Mouse (Mus musculus) stomach, embryonic 15.5 days (tissue): ENCODE measurements at regions not wholly inside any gene's neighbourhood (a gene's known extent, or its start where the extent isn't known, plus 50 kb on each side); places are given as distances from the start of the nearest gene placed in this dataset.

Experiments used
- ATAC-seq: fragments of 200-750 bp; cut with Nextera tagmentation; 2 replicates; pipeline ENCODE4 v1.8.0; 2017; ENCODE audit warnings: low read depth, moderate number of reproducible peaks, moderate TSS enrichment; ENCODE audit not compliant: insufficient read depth, low FRiP score
- H3K27ac ChIP-seq: fragments of 300-500 bp; sonication (generic); 2 replicates; pipeline ENCODE4 v1.5.1; 2015; ENCODE audit warnings: mild to moderate bottlenecking, inconsistent platforms
- H3K27me3 ChIP-seq: fragments of 300-500 bp; sonication (generic); replicated peaks from 2 replicates; pipeline ENCODE4 v1.6.1; 2015; ENCODE audit warnings: inconsistent platforms
- H3K36me3 ChIP-seq: fragments of 300-500 bp; sonication (generic); 2 replicates; pipeline ENCODE4 v1.6.1; 2015; ENCODE audit warnings: inconsistent platforms
- H3K4me1 ChIP-seq: fragments of 300-500 bp; sonication (generic); 2 replicates; pipeline ENCODE4 v1.6.1; 2015; ENCODE audit warnings: inconsistent platforms
- H3K4me2 ChIP-seq: fragments of 300-500 bp; sonication (generic); 2 replicates; pipeline ENCODE4 v1.6.1; 2015; ENCODE audit warnings: mild to moderate bottlenecking, inconsistent platforms
- H3K4me3 ChIP-seq: fragments of 300-500 bp; sonication (generic); replicated peaks from 2 replicates; pipeline ENCODE4 v1.5.1; 2015; ENCODE audit warnings: inconsistent platforms
- H3K9ac ChIP-seq: fragments of 300-500 bp; sonication (generic); 2 replicates; pipeline ENCODE4 v1.6.1; 2015; ENCODE audit warnings: inconsistent platforms
- H3K9me3 ChIP-seq: fragments of 300-500 bp; sonication (generic); 2 replicates; pipeline ENCODE4 v1.6.1; 2016; ENCODE audit warnings: inconsistent platforms
- WGBS: fragments of 180-500 bp; shearing (Covaris S2); methylation state at CpG from one replicate; pipeline ENCODE4 v1.1.7; 2015; 5-methylcytosine and 5-hydroxymethylcytosine counted together

GRCm38 (mm10) chr9:48106441-48107167 lies 55.2 kb upstream of the Nxpe4 start:
- Histone ChIP-seq H3K27me3 (no peaks in the 10 kb centered on the region), H3K4me3 (no peak overlapping the region), H3K9ac (no peak overlapping the region), H3K27ac (no peak overlapping the region), H3K36me3 (no peaks in the 10 kb centered on the region), H3K9me3 (no peaks in the 10 kb centered on the region), H3K4me2 (no peak overlapping the region), H3K4me1 (no peaks in the 10 kb centered on the region)
- ATAC-seq, result peak; percentile 65
- WGBS, result 22% methylated on average over 2 of the region's 2 CpGs

GRCm38 (mm10) chr9:48108994-48109619 lies 52.7 kb upstream of the Nxpe4 start:
- 61% methylated on average over 7 of the region's 7 CpGs for WGBS
- ATAC-seq, result no peak
- H3K4me2 ChIP-seq, result no peak overlapping the region
- H3K4me3 ChIP-seq, result no peak overlapping the region
- no peak overlapping the region for H3K9ac ChIP-seq
- H3K27me3 ChIP-seq, result no peaks in the 10 kb centered on the region
- H3K9me3 ChIP-seq, result no peaks in the 10 kb centered on the region
- H3K4me1 ChIP-seq, result no peaks in the 10 kb centered on the region
- no peak overlapping the region for H3K27ac ChIP-seq
- no peaks in the 10 kb centered on the region for H3K36me3 ChIP-seq

- 55% methylated on average over 8 of the region's 8 CpGs for WGBS
- no peak overlapping the region for H3K27ac ChIP-seq
- no peak for ATAC-seq
Observed at GRCm38 (mm10) chr9:48111316-48111890, 50.4 kb upstream of the Nxpe4 start.

More at GRCm38 (mm10) chr9:48111316-48111890, 50.4 kb upstream of the Nxpe4 start:
- no peak overlapping the region for H3K9ac ChIP-seq
- no peaks in the 10 kb centered on the region for H3K4me1 ChIP-seq
- no peaks in the 10 kb centered on the region for H3K27me3 ChIP-seq
- no peaks in the 10 kb centered on the region for H3K36me3 ChIP-seq
- no peak overlapping the region for H3K4me2 ChIP-seq
- H3K9me3 ChIP-seq, result no peaks in the 10 kb centered on the region
- H3K4me3 ChIP-seq, result no peak overlapping the region
